Mouse (Mus musculus) kidney, embryonic 15.5 days (tissue): Measurements from ENCODE around the gene Dnttip1. TPM values are rescaled to one million over a fixed set of nuclear protein-coding genes. Genes with fewer than 3 reads are reported as not detected.
"Not testable (repeated sequence)": the region's sequence is repeated elsewhere in the genome, so short reads cannot be mapped to it uniquely, and the experiment has no call there.

Source experiments
- ATAC-seq: fragments of 200-750 bp; cut with Nextera tagmentation; replicated peaks from 2 replicates; pipeline ENCODE4 v1.8.0; 2017; ENCODE audit warnings: moderate TSS enrichment; ENCODE audit not compliant: low FRiP score
- H3K27ac ChIP-seq: fragments of 300-500 bp; sonication (generic); 2 replicates; pipeline ENCODE4 v1.5.1; 2015; ENCODE audit warnings: mild to moderate bottlenecking, inconsistent platforms
- H3K27me3 ChIP-seq: fragments of 300-500 bp; sonication (generic); 2 replicates; pipeline ENCODE4 v1.6.1; 2015; ENCODE audit warnings: inconsistent platforms
- H3K36me3 ChIP-seq: fragments of 300-500 bp; sonication (generic); 2 replicates; pipeline ENCODE4 v1.6.1; 2015; ENCODE audit warnings: inconsistent platforms
- H3K4me1 ChIP-seq: fragments of 300-500 bp; sonication (generic); 2 replicates; pipeline ENCODE4 v1.6.1; 2015; ENCODE audit warnings: inconsistent platforms
- H3K4me2 ChIP-seq: fragments of 300-500 bp; sonication (generic); 2 replicates; pipeline ENCODE4 v1.6.1; 2015; ENCODE audit warnings: moderate library complexity, mild to moderate bottlenecking, inconsistent platforms
- H3K4me3 ChIP-seq: fragments of 300-500 bp; sonication (generic); replicated peaks from 2 replicates; pipeline ENCODE4 v1.5.1; 2015; ENCODE audit warnings: mild to moderate bottlenecking, inconsistent platforms
- H3K9ac ChIP-seq: fragments of 300-500 bp; sonication (generic); 2 replicates; pipeline ENCODE4 v1.6.1; 2015; ENCODE audit warnings: mild to moderate bottlenecking, inconsistent platforms
- H3K9me3 ChIP-seq: fragments of 300-500 bp; sonication (generic); replicated peaks from 2 replicates; pipeline ENCODE4 v1.6.1; 2016; ENCODE audit warnings: inconsistent platforms
- WGBS: fragments of 180-500 bp; shearing (Covaris S2); methylation state at CpG from one replicate; pipeline ENCODE4 v1.1.7; 2015; ENCODE audit warnings: mixed read lengths; 5-methylcytosine and 5-hydroxymethylcytosine counted together
- polyA plus RNA-seq: library from polyadenylated mRNA; unstranded; fragments of >200 nt; fragmentation: Nextera tagmentation; extraction: Ambion mirVana; gene quantifications from 2 replicates; pipeline ENCODE4 v1.2.1, GENCODE M21; 2015

Dnttip1 gene
- polyA plus RNA-seq, 1 experiment from 2014 or later = 75.1 TPM

GRCm38 (mm10) chr2:164786388-164786885, 40.7 kb downstream of the Dnttip1 start:
- H3K27me3 ChIP-seq = no peaks in the 10 kb centered on the region
- H3K4me3 ChIP-seq = peak overlapping the region; percentile 77
- H3K4me2 ChIP-seq = peak overlapping the region; percentile 93
- WGBS = 6% methylated on average over 15 of the region's 15 CpGs
- ATAC-seq = peak; percentile 16; the same call in 1 of the 2 replicates
- H3K36me3 ChIP-seq = peaks cover 30% of the 10 kb centered on the region
- peaks cover 34% of the 10 kb centered on the region for H3K4me1 ChIP-seq
- H3K27ac ChIP-seq = peak overlapping the region; percentile 95
- H3K9me3 ChIP-seq = no peaks in the 10 kb centered on the region
- H3K9ac ChIP-seq = peak overlapping the region; percentile 79

DNA sequence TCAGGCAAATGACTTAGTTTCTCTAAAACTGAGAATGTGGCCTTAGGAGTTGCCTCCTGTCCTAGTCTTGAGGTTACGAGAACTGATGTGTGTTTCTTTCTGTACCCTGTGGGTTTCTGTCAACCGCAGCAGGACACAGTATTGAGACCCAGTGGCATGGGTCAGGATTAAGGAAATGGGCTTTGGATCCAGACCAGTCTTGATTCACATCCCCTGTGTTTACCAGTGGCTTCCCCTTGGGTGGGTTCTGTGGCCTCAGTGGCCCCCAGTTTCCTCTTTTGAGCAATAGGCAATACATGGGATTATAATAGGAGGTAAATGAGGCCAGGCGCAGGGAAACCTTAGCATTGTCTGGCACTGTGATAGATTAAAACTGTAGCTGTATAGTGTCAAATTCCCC, 41.2 kb downstream of the Dnttip1 start:
- Histone ChIP-seq H3K9me3 (no peaks in the 10 kb centered on the region), H3K4me1 (peaks cover 34% of the 10 kb centered on the region), H3K36me3 (peaks cover 36% of the 10 kb centered on the region), H3K27ac (0 out of 2 replicates have a peak overlapping the region, but pooled peaks have one; percentile 95), H3K4me3 (peak overlapping the region; percentile 77), H3K9ac (0 out of 2 replicates have a peak overlapping the region, but pooled peaks have one; percentile 79), H3K4me2 (peak overlapping the region; percentile 93), H3K27me3 (no peaks in the 10 kb centered on the region)
- ATAC-seq = no peak
- 81% methylated on average over 3 of the region's 3 CpGs for WGBS

- Histone ChIP-seq H3K4me1 (peaks cover 34% of the 10 kb centered on the region), H3K4me3 (no peak overlapping the region), H3K9me3 (no peaks in the 10 kb centered on the region), H3K27me3 (no peaks in the 10 kb centered on the region), H3K27ac (no peak overlapping the region), H3K4me2 (no peak overlapping the region; the same call in 1 of the 2 replicates), H3K9ac (no peak overlapping the region), H3K36me3 (peaks cover 43% of the 10 kb centered on the region)
- 68% methylated on average over 10 of the region's 10 CpGs for WGBS
- no peak for ATAC-seq
Measured at GRCm38 (mm10) chr2:164787779-164788178, 42.0 kb downstream of the Dnttip1 start.

DNA sequence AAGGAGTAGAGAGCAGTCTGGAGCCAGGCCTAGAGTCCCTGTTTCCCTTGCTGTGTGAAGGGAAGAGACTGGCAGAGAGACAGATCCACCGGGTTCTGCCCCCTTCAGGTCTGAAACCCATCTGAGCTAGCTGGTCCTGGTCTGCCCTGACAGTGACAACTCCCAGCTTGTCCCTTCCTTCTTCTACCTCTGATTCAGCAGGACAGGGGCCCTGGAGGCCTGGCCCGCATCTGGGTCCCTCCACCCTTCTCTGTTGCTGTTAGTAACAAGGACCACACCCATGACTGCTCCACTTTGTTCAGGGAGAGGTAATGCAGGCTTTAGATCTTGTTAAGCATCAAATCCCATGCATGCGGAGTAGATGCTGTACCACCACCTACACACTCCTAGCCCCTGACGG, 42.6 kb downstream of the Dnttip1 start:
- 63% methylated on average over 4 of the region's 4 CpGs for WGBS
- H3K27ac ChIP-seq = no peak overlapping the region
- peaks cover 34% of the 10 kb centered on the region for H3K4me1 ChIP-seq
- H3K27me3 ChIP-seq = no peaks in the 10 kb centered on the region
- H3K4me2 ChIP-seq = no peak overlapping the region
- ATAC-seq = no peak
- H3K4me3 ChIP-seq = no peak overlapping the region
- H3K9me3 ChIP-seq = no peaks in the 10 kb centered on the region
- H3K9ac ChIP-seq = no peak overlapping the region
- H3K36me3 ChIP-seq = peaks cover 49% of the 10 kb centered on the region

GRCm38 (mm10) chr2:164790451-164790850, 44.7 kb downstream of the Dnttip1 start:
- Histone ChIP-seq H3K4me1 (peaks cover 28% of the 10 kb centered on the region), H3K36me3 (peaks cover 63% of the 10 kb centered on the region)
- 77% methylated on average over 4 of the region's 4 CpGs for WGBS

GRCm38 (mm10) chr2:164791841-164792261, 46.1 kb downstream of the Dnttip1 start:
- Histone ChIP-seq H3K36me3 (peaks cover 76% of the 10 kb centered on the region), H3K27me3 (no peaks in the 10 kb centered on the region), H3K9me3 (no peaks in the 10 kb centered on the region), H3K4me3 (no peak overlapping the region), H3K27ac (no peak overlapping the region), H3K4me1 (peaks cover 18% of the 10 kb centered on the region), H3K4me2 (no peak overlapping the region), H3K9ac (no peak overlapping the region)
- 96% methylated on average over 18 of the region's 18 CpGs for WGBS
- no peak for ATAC-seq

More at GRCm38 (mm10) chr2:164790451-164790850, 44.7 kb downstream of the Dnttip1 start:
- H3K9me3 ChIP-seq = no peaks in the 10 kb centered on the region
- H3K4me3 ChIP-seq = no peak overlapping the region
- no peak overlapping the region for H3K9ac ChIP-seq
- no peak overlapping the region for H3K4me2 ChIP-seq
- no peak overlapping the region for H3K27ac ChIP-seq
- ATAC-seq = no peak
- H3K27me3 ChIP-seq = no peaks in the 10 kb centered on the region

DNA sequence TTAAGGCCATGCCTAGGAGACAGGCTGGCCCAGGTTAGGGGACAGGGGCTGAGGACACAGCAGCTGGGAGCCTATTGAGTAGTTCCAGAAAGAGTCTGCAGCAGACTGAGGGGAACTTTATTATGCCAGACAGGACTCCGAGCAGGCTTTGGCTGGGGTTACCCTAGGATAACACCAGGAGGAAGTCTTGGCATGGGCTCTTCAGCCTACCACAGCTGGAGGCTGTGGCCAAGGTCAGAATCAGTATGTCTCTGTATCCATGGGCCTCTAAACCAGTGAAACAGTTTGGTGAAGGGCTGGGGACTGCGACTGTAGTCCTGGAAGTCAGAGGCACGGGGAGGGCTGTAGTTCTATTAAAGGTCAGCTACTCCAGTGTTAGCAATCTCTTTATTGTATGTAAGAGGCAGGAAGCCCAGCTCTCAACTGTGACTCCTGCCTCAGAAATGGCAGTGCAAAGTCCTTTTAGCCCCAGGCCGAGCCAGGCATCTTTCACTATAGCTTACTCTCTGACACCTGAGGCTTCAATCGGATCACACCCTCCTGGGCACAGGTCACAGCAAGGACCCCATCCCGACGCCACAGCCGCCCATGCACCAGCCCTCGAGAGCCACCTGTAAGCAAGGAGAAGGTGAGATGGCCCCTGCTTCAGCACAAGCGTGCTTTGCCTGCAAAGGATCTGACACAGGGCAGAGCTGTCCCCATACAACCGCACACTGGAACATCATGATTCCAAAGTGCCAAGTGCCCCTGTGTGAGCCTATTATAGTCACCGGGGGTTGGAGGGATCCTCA, 46.8 kb downstream of the Dnttip1 start:
- no peak for ATAC-seq
- no peak overlapping the region for H3K4me3 ChIP-seq
- WGBS = 91% methylated on average over 12 of the region's 12 CpGs
- peaks cover 11% of the 10 kb centered on the region; the same call in 1 of the 2 replicates for H3K4me1 ChIP-seq
- no peak overlapping the region for H3K27ac ChIP-seq
- H3K9ac ChIP-seq = no peak overlapping the region
- H3K36me3 ChIP-seq = peaks cover 84% of the 10 kb centered on the region
- H3K4me2 ChIP-seq = no peak overlapping the region
- H3K27me3 ChIP-seq = no peaks in the 10 kb centered on the region
- no peaks in the 10 kb centered on the region for H3K9me3 ChIP-seq

GRCm38 (mm10) chr2:164793236-164793635, 47.5 kb downstream of the Dnttip1 start:
- no peak for ATAC-seq

GRCm38 (mm10) chr2:164793772-164794171, 48.0 kb downstream of the Dnttip1 start:
- ATAC-seq = no peak
- H3K4me1 ChIP-seq = 0 out of 2 replicates have a peak, but pooled peaks cover 1% of the 10 kb centered on the region
- H3K36me3 ChIP-seq = peaks cover 89% of the 10 kb centered on the region
- no peak overlapping the region for H3K9ac ChIP-seq
- no peaks in the 10 kb centered on the region for H3K27me3 ChIP-seq
- H3K4me2 ChIP-seq = no peak overlapping the region
- H3K9me3 ChIP-seq = no peaks in the 10 kb centered on the region
- no peak overlapping the region for H3K27ac ChIP-seq
- H3K4me3 ChIP-seq = no peak overlapping the region
- WGBS = 83% methylated on average over 2 of the region's 2 CpGs

More at GRCm38 (mm10) chr2:164793236-164793635, 47.5 kb downstream of the Dnttip1 start:
- 81% methylated on average over 3 of the region's 3 CpGs for WGBS
- Histone ChIP-seq H3K4me3 (no peak overlapping the region), H3K27ac (no peak overlapping the region), H3K9me3 (no peaks in the 10 kb centered on the region), H3K4me1 (peaks cover 7% of the 10 kb centered on the region; the same call in 1 of the 2 replicates), H3K36me3 (peaks cover 89% of the 10 kb centered on the region), H3K4me2 (no peak overlapping the region), H3K27me3 (no peaks in the 10 kb centered on the region), H3K9ac (no peak overlapping the region)

DNA sequence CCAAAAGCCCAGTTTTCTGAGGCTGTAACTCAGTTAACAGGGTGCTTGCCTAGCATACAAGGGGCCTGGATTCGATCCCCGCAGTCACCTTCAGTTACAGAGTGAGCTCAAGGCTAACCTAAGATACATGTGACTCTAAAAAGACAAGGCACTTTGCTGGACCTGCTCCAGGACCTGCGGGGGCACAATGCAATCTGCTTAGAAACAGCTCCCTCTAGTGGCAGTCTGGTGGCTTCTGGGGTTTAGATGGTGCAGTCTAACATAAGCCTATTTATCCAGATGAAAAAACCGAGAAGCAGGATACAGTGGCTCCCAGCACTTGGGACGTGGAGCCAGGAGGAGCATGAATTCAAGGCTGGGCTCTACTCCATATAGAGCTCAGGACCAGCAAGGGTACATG, 48.5 kb downstream of the Dnttip1 start:
- no peaks in the 10 kb centered on the region for H3K27me3 ChIP-seq
- H3K27ac ChIP-seq = no peak overlapping the region
- no peak overlapping the region for H3K4me2 ChIP-seq
- no peaks in the 10 kb centered on the region for H3K4me1 ChIP-seq
- H3K9ac ChIP-seq = no peak overlapping the region
- WGBS = 35% methylated on average over 5 of the region's 5 CpGs
- H3K36me3 ChIP-seq = peaks cover 90% of the 10 kb centered on the region
- H3K4me3 ChIP-seq = no peak overlapping the region
- no peaks in the 10 kb centered on the region for H3K9me3 ChIP-seq
- ATAC-seq = peak; percentile 44; the same call in 1 of the 2 replicates

DNA sequence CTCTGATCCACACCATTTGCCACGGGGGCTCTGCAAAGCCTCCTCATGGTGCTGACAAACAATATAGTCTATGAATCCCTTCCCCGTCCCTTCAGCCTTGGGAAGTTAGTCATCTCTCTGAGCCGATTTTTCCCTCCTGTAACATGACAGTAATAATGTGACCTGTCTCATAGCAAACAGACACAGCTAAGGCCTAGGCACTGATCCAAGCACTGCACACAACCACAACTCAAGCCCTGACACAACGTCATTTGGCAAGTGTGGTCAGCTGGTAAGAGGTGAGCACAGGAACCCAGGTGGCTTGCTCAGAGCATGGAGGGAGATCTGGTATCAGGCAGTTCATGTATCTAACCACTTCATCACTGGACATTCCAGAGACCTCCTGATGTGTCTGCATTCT, 50.1 kb downstream of the Dnttip1 start:
- Histone ChIP-seq H3K4me1 (no peaks in the 10 kb centered on the region), H3K36me3 (peaks cover 88% of the 10 kb centered on the region), H3K27me3 (no peaks in the 10 kb centered on the region), H3K4me2 (no peak overlapping the region), H3K4me3 (no peak overlapping the region), H3K9ac (no peak overlapping the region), H3K9me3 (no peaks in the 10 kb centered on the region), H3K27ac (no peak overlapping the region)
- no peak for ATAC-seq
- 77% methylated on average over 4 of the region's 4 CpGs for WGBS

- not testable (repeated sequence) for H3K4me1 ChIP-seq, ATAC-seq, H3K4me3 ChIP-seq, H3K27ac ChIP-seq, H3K4me2 ChIP-seq, H3K9ac ChIP-seq, H3K27me3 ChIP-seq, H3K9me3 ChIP-seq
- WGBS = 84% methylated on average over 6 of the region's 6 CpGs
- peaks cover 82% of the 10 kb centered on the region for H3K36me3 ChIP-seq
Measured at GRCm38 (mm10) chr2:164798554-164798953, 52.8 kb downstream of the Dnttip1 start.
